Mouse (Mus musculus) ES-Bruce4 (cell line): ENCODE measurements around the gene Map3k11.

Experiments
- CTCF ChIP-seq: IDR thresholded peaks from one replicate; pipeline ENCODE4 v1.8.1; 2011; ENCODE audit warnings: low read depth, low read length
- POLR2A ChIP-seq: IDR thresholded peaks from one replicate; pipeline ENCODE4 v1.8.1; 2011; ENCODE audit warnings: low read length; ENCODE audit not compliant: insufficient read depth

GRCm38 (mm10) chr19:5745756-5746710 lies 57.5 kb downstream of the Map3k11 start:
- TF ChIP-seq CTCF = no peak
- TF ChIP-seq POLR2A = no peak
